Mouse (Mus musculus) C2C12 (cell line): Measurements from ENCODE around the gene Gnai2.
A peak's percentile ranks its signal among the peaks of the same experiment; 100 is the strongest.

Source experiments
- CEBPB ChIP-seq: IDR thresholded peaks from one replicate; pipeline ENCODE4 v1.6.1; 2011; ENCODE audit warnings: low read depth, mild to moderate bottlenecking, control low read depth, moderate library complexity
- CTCF ChIP-seq: IDR thresholded peaks from one replicate; pipeline ENCODE4 v1.5.1; 2011; ENCODE audit not compliant: control insufficient read depth, insufficient read depth, insufficient read length
- MAX ChIP-seq: IDR thresholded peaks from one replicate; pipeline ENCODE4 v1.6.1; 2011; ENCODE audit warnings: mild to moderate bottlenecking, control low read depth
- USF1 ChIP-seq: IDR thresholded peaks from one replicate; pipeline ENCODE4 v1.6.1; 2011; ENCODE audit warnings: low read depth, mild to moderate bottlenecking, control low read depth, moderate library complexity

DNA sequence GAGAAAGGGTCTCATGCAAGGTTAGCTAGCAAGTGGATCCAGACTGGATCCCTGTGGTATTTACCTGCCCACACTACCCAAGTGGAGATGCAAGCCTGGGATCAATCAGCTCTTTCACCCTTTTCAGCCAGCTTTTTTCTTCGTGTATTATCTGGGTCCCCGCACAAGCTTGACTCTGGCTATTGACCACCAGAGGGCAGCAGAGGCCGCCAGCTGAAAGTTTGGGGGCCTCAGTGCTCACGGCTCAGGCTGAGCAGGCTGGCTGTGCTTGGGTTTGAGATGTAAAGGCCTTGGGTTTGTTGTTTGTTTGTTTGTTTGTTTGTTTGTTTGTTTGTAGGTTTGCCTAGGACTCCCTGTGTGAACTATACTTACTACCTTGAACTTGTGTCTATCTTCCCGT lies 10.4 kb upstream of the Gnai2 start:
- TF ChIP-seq CTCF: peak; percentile 57
- no peak for TF ChIP-seq USF1
- TF ChIP-seq MAX: no peak
- no peak for TF ChIP-seq CEBPB
